Mouse (Mus musculus) gastrocnemius, postnatal 25 days (tissue): ENCODE results near the gene Grin2d. TPM values are rescaled to one million over a fixed set of nuclear protein-coding genes. Genes with fewer than 3 reads are reported as not detected.

Experiments used
- DNase-seq: peaks from one replicate; pipeline ENCODE4 v3.0.0; 2022
- total RNA-seq, 2 experiments: library from RNA; stranded (reverse); gene quantifications; 1 replicate in 1 of 2; 2 replicates in 1 of 2; pipeline ENCODE4 v1.2.3; 2021

Grin2d gene
- total RNA-seq, 2 experiments from 2014 or later = 0.32 to 0.46 TPM

GRCm38 (mm10) chr7:45784524-45785372 lies 93.4 kb downstream of the Grin2d start, which contains the start of gene Sult2b1:
TSS of gene Sult2b1 (minus strand) at chr7:45784669.
- no peak for DNase-seq

- DNase-seq = no peak
These were observed 94.6 kb downstream of the Grin2d start, which contains the start of gene Lmtk3 for GRCm38 (mm10) chr7:45783511-45784091. TSS of gene Lmtk3 (plus strand) at chr7:45783738.

DNA sequence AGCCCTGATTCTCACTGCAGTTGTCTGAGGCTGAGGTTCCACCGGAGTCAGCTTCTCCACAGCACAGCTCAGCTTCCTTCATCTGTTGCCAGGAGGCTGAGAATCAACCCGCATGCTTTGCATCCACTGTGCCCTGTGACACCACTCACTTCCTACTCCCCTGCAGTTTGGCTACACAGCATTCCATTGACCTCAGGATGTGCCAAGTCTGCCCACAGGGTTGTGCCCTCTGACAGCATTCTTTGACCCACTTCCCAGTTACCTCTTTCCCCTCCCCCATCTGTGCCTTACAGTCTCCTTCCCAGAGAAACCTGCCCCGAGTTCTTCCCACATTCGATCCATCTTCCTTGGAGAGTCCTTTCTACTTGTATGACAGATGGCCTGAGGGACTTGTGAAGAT lies 95.9 kb downstream of the Grin2d start:
- no peak for DNase-seq

Other genes with a start within 250 kb of the Grin2d start
- 10 to 100 TPM; 39.0 to 46.1 TPM for gene Mamstr, start 238.4 kb downstream of the Grin2d start, total RNA-seq
- gene Fut2, start 212.0 kb downstream of the Grin2d start, total RNA-seq = under 1 TPM; 0.19 to 0.61 TPM
- gene Ntn5, start 194.4 kb downstream of the Grin2d start, total RNA-seq = under 1 TPM; 0.38 to 0.75 TPM
- gene Sec1, start 184.0 kb downstream of the Grin2d start, total RNA-seq = under 1 TPM in 1 of 2 experiments, not detected in 1; 0.16 TPM
- gene Car11, start 178.5 kb downstream of the Grin2d start, total RNA-seq = 10 to 100 TPM in 1 of 2 experiments, 1 to 10 TPM in 1; 4.9 to 11.2 TPM
- gene Dbp, start 173.3 kb downstream of the Grin2d start, total RNA-seq = 100 to 1,000 TPM in 1 of 2 experiments, 10 to 100 TPM in 1; 14.3 to 121 TPM
- gene Rpl18, start 162.9 kb downstream of the Grin2d start, total RNA-seq = 100 to 1,000 TPM; 433 to 449 TPM
- gene Sphk2, start 160.4 kb downstream of the Grin2d start, total RNA-seq = 10 to 100 TPM in 1 of 2 experiments, 1 to 10 TPM in 1; 8.5 to 12.7 TPM
- under 1 TPM; 0.13 to 0.29 TPM for gene Fam83e, start 157.2 kb downstream of the Grin2d start, total RNA-seq
- gene Spaca4, start 152.6 kb downstream of the Grin2d start, total RNA-seq = not detected
- gene Lmtk3, start 94.6 kb downstream of the Grin2d start, total RNA-seq = under 1 TPM in 1 of 2 experiments, not detected in 1; 0.19 TPM
- not detected for gene Sult2b1, start 93.7 kb downstream of the Grin2d start, total RNA-seq
- 10 to 100 TPM; 28.2 to 33.8 TPM for gene Cyth2, start 63.8 kb downstream of the Grin2d start, total RNA-seq
- under 1 TPM; 0.19 to 0.20 TPM for gene Kcnj14, start 53.6 kb downstream of the Grin2d start, total RNA-seq
- gene Grwd1, start 47.4 kb downstream of the Grin2d start, total RNA-seq = 10 to 100 TPM; 13.5 to 14.5 TPM
- gene Kdelr1, start 5.6 kb downstream of the Grin2d start, total RNA-seq = 10 to 100 TPM; 53.4 to 64.2 TPM
- not detected for gene Syngr4, start 18.3 kb upstream of the Grin2d start, total RNA-seq
- 10 to 100 TPM; 53.2 to 62.5 TPM for gene Tmem143, start 18.6 kb upstream of the Grin2d start, total RNA-seq
- 10 to 100 TPM; 13.2 to 17.0 TPM for gene Emp3, start 43.0 kb upstream of the Grin2d start, total RNA-seq
- under 1 TPM; 0.46 to 0.67 TPM for gene Ccdc114, start 45.7 kb upstream of the Grin2d start, total RNA-seq
- gene Abcc6, start 151.9 kb upstream of the Grin2d start, total RNA-seq = not detected
- 10 to 100 TPM; 54.3 to 55.4 TPM for gene Nomo1, start 155.3 kb upstream of the Grin2d start, total RNA-seq
- 10 to 100 TPM; 74.8 to 77.5 TPM for gene Kcnj11, start 222.4 kb upstream of the Grin2d start, total RNA-seq